Mouse (Mus musculus): Measurements from ENCODE around the gene Fas. TPM values are rescaled to one million over a fixed set of nuclear protein-coding genes. Genes with fewer than 3 reads are reported as not detected.
A peak's percentile ranks its signal among the peaks of the same experiment; 100 is the strongest.

The Fas gene
- polyA plus RNA-seq, 1 experiment from 2014 or later = 0.42 TPM

DNA sequence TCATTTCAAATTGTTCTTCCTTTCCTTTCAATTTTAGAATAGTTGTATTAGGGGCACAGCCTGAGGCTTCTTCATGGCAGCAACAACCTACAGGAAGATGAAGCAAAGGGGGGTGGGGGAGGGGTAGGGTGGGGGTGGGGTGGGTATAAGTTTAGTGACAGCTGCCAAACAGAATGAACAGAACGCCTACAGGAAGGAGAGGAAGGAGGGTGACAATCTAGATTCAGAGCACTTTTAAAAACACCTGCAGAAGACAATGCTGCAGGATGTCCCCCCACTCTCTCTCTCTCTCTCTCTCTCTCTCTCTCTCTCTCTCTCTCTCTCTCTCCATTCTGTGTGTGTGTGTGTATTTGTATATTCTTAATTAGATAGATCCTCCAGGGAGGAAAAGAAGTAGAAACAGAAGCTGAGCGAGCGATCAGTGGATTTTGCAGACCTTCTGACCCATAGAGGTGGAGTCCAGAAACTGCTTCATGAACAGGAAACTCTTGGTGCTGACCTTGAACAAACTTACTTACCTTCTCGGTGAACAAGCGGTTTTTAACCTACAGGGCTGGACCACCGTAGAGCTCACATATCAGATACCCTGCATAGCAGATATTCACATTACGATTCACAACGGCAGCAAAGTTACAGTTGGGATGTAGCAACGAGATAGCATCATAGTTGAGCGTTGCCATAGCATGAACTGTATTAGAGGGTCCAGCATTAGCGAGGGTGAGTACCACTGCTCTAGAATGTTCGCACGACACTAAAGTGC lies 2.6 kb upstream of the Fas start:
- H3K4me2 ChIP-seq (replicated peaks) = no peak overlapping the region
- H3K27ac ChIP-seq (replicated peaks) = no peak overlapping the region
- no peak overlapping the region for H3K4me3 ChIP-seq
- WGBS = 86% methylated on average over 13 of the region's 13 CpGs
- H3K9ac ChIP-seq (replicated peaks) = no peak overlapping the region
- no peaks in the 10 kb centered on the region for H3K9me3 ChIP-seq
- no peaks in the 10 kb centered on the region for H3K36me3 ChIP-seq
- peaks cover 12% of the 10 kb centered on the region for H3K4me1 ChIP-seq
- no peaks in the 10 kb centered on the region for H3K27me3 ChIP-seq
- ATAC-seq (replicated peaks) = no peak

DNA sequence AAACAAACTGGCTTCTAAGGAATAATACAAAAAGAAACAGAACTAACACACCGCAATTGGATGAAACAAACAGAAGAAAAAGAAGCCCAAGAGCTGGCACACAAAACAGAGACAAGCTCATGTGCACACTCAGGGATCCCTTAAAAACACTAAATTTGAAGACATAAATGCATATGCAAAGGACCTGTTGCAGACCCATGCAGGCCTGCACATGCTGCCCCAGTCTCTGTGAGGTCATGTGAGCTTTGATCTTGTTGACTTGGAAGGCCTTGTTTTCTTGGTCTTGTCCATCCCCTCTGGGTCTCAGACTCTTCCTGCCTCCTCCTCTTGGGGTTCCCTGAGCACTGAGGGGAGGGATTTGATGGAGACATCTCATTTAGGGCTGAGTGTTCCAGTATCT lies 1.8 kb upstream of the Fas start:
- H3K9ac ChIP-seq (replicated peaks) = no peak overlapping the region
- WGBS = 89% methylated on average over 1 of the region's 1 CpGs

DNA sequence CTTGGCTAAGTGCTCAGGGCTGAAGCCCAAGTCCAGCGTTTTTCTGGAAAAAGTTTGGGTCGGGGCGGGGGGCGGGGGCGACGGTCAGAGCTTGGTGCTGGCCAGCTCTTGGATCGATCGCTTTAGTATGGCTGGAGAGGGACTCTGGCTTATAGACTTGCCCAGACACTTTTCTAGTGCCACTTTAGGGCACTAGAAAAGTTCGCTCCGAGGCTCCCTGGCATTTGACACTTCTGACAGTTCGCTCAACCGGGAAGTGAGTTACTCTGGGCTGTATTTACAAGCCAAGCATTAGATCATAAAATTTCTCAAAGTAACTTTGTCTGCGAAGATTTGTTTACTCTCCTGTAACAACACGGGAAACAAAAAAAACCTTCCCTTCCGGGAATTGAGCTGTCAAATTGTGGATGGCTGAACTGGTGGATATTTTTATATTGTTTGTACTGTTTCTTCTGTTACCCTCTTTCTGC lies 441 bp downstream of the Fas start:
- Histone ChIP-seq H3K9ac (replicated peaks) (peak overlapping the region; percentile 24; the same call in 1 of the 2 replicates), H3K27me3 (no peaks in the 10 kb centered on the region), H3K4me1 (peaks cover 12% of the 10 kb centered on the region), H3K36me3 (no peaks in the 10 kb centered on the region), H3K4me3 (peak overlapping the region; percentile 30), H3K27ac (replicated peaks) (no peak overlapping the region), H3K4me2 (replicated peaks) (peak overlapping the region; percentile 52), H3K9me3 (no peaks in the 10 kb centered on the region)
- ATAC-seq (replicated peaks) = no peak; the same call in 1 of the 2 replicates
- WGBS = 16% methylated on average over 15 of the region's 15 CpGs

More for the DNA sequence above, 1.8 kb upstream of the Fas start:
- Histone ChIP-seq H3K9me3 (no peaks in the 10 kb centered on the region), H3K27me3 (no peaks in the 10 kb centered on the region), H3K27ac (replicated peaks) (no peak overlapping the region), H3K4me2 (replicated peaks) (no peak overlapping the region), H3K36me3 (no peaks in the 10 kb centered on the region), H3K4me3 (no peak overlapping the region), H3K4me1 (peaks cover 12% of the 10 kb centered on the region)
- ATAC-seq (replicated peaks) = no peak

DNA sequence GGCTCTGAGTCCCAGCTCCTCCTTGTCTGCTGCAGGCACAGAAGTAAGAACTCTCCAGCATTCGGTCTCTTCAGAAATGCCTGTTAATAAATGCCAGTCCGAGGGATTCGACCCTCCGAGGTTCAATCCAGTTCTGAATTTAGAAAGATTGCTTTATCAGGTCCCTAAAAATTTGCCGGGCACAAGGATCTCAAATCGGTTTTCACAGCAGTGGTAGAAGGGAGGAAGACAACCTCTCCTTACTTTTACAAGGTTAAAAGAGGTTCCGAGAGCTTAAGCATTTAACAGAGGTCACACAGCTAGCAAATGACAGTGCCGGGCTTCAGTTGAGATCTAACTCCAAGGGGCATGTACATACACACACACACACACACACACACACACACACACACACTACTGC lies 913 bp downstream of the Fas start:
- WGBS = 70% methylated on average over 8 of the region's 8 CpGs
- no peaks in the 10 kb centered on the region for H3K9me3 ChIP-seq
- H3K4me3 ChIP-seq = no peak overlapping the region
- H3K9ac ChIP-seq (replicated peaks) = no peak overlapping the region
- ATAC-seq (replicated peaks) = no peak
- 0 out of 2 replicates have a peak overlapping the region, but pooled peaks have one; percentile 52 for H3K4me2 ChIP-seq (replicated peaks)
- no peaks in the 10 kb centered on the region for H3K36me3 ChIP-seq
- no peak overlapping the region for H3K27ac ChIP-seq (replicated peaks)
- H3K4me1 ChIP-seq = peaks cover 12% of the 10 kb centered on the region
- no peaks in the 10 kb centered on the region for H3K27me3 ChIP-seq

DNA sequence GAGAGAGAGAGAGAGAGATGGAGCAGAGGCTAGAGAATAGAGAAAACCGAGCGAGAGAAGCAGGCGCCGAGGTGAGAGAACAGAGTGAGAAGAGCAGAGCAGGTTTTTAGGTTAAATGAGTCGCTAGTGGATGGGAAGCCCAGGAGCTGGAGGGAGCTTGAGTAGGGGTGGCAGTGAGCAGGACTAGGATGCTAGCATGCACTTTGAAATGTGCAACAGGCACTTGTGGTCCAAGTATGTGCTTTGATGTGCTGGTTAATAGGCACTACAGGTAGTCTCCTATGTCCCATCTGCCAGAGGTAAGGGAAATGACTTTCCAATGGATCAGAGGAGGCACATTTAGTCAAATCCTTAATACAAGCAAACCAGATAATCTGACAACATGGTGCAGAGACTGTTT lies 1.5 kb downstream of the Fas start:
- no peaks in the 10 kb centered on the region for H3K9me3 ChIP-seq
- H3K9ac ChIP-seq (replicated peaks) = no peak overlapping the region
- no peak overlapping the region for H3K4me2 ChIP-seq (replicated peaks)
- H3K4me1 ChIP-seq = peaks cover 12% of the 10 kb centered on the region
- WGBS = 74% methylated on average over 5 of the region's 5 CpGs
- ATAC-seq (replicated peaks) = no peak
- no peaks in the 10 kb centered on the region for H3K36me3 ChIP-seq
- H3K4me3 ChIP-seq = no peak overlapping the region
- H3K27ac ChIP-seq (replicated peaks) = no peak overlapping the region
- no peaks in the 10 kb centered on the region for H3K27me3 ChIP-seq

DNA sequence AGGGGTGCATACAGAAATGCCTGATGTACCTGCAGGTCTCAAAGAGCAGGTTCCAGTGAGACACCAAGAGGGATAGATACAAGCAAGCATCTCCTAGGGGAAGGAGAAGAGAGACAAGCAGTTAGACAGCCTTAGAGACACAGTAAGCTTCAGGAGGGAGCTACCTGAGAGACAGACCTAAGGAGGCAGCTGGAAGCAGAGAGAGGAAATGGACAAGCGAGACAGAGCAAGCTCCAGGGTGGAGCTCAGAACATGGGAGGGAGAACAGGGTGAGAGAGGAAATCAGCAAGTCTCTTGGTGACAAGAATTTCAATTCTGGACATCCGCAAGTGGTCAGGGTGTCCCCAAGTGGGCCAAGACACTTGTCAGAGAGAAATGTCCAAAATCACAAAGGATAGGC lies 2.2 kb downstream of the Fas start:
- Histone ChIP-seq H3K4me2 (replicated peaks) (no peak overlapping the region), H3K4me1 (peaks cover 12% of the 10 kb centered on the region), H3K9me3 (no peaks in the 10 kb centered on the region), H3K27ac (replicated peaks) (no peak overlapping the region), H3K36me3 (no peaks in the 10 kb centered on the region), H3K27me3 (no peaks in the 10 kb centered on the region), H3K4me3 (no peak overlapping the region), H3K9ac (replicated peaks) (no peak overlapping the region)
- ATAC-seq (replicated peaks) = no peak
- 80% methylated on average over 2 of the region's 2 CpGs for WGBS

DNA sequence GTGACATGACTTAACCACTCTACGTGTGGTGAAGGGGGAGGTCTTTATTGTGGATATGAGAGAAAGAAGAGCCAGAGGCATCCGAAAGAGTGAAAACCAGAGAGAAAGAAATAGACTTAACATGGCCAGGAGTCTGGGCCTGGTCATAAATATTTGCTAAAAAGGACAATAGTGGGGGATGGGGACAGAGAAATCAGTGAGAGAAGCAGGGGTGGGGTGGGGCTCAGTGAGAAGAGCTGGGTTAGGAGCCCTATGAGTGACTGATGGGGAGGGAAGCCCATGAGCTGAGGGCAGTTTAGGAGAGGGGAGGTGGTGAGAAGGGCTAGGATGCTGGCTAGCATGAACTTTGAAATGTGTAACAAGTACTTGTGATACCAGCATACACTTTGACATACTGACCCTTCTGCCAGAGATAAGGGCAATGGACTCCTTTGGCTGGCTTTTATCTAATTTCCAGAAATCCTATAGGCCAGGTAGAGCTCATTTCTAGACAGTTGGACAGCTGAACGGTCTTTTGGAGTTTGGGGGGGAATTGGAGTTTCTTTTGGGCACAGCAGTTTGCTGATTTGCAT lies 3.0 kb downstream of the Fas start:
- H3K27me3 ChIP-seq = no peaks in the 10 kb centered on the region
- no peaks in the 10 kb centered on the region for H3K9me3 ChIP-seq
- no peak overlapping the region for H3K9ac ChIP-seq (replicated peaks)
- peaks cover 12% of the 10 kb centered on the region for H3K4me1 ChIP-seq
- 75% methylated on average over 3 of the region's 3 CpGs for WGBS
- H3K4me2 ChIP-seq (replicated peaks) = no peak overlapping the region
- H3K4me3 ChIP-seq = no peak overlapping the region
- no peaks in the 10 kb centered on the region for H3K36me3 ChIP-seq
- no peak for ATAC-seq (replicated peaks)
- no peak overlapping the region for H3K27ac ChIP-seq (replicated peaks)

DNA sequence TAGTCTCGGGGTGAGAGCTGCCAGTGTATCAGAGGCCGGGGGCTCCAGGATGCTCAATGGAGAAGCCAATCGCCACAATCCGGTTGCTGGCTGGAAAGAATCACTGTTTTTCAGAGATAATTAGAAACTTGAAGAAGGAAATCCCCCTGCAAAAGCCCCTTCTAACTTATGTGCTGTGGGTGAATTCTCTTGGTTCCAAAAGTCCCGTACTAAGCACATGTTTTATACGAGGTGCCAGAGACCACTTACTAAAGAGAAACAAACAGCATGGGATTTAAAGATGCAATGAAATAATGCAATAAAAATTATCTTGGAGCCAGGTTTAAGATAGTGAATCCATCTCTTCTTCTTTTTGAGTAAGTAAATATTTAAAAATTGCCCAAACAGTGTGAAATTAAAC lies 5.0 kb downstream of the Fas start:
- Histone ChIP-seq H3K27ac (replicated peaks) (no peak overlapping the region), H3K36me3 (no peaks in the 10 kb centered on the region), H3K4me3 (no peak overlapping the region), H3K9ac (replicated peaks) (no peak overlapping the region), H3K9me3 (no peaks in the 10 kb centered on the region), H3K27me3 (no peaks in the 10 kb centered on the region), H3K4me1 (peaks cover 6% of the 10 kb centered on the region), H3K4me2 (replicated peaks) (no peak overlapping the region)
- 79% methylated on average over 6 of the region's 6 CpGs for WGBS
- no peak for ATAC-seq (replicated peaks)

DNA sequence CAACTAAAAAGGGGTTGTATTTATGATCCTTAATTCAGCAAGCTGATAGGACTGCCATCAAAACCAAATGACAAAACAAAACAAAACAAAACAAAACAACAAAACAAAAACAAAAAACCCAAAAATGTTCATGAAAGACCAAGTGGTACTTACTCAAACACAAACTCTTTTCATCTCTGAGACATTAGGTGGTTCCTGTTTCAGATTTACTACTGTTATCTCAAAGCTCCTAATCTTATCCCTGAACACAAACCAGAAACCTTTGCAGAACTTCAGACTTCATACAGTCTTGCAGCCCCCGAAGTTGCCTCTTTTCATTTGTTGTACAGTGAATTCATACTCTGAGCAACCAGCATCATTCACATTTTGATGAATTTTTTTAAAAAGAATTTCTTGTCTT lies 8.1 kb downstream of the Fas start:
- no peak overlapping the region for H3K4me2 ChIP-seq (replicated peaks)
- H3K9me3 ChIP-seq = no peaks in the 10 kb centered on the region
- no peak overlapping the region for H3K9ac ChIP-seq (replicated peaks)
- ATAC-seq (replicated peaks) = no peak
- no peaks in the 10 kb centered on the region for H3K36me3 ChIP-seq
- no peaks in the 10 kb centered on the region for H3K4me1 ChIP-seq
- H3K27ac ChIP-seq (replicated peaks) = no peak overlapping the region
- H3K4me3 ChIP-seq = no peak overlapping the region
- 93% methylated on average over 1 of the region's 1 CpGs for WGBS
- no peaks in the 10 kb centered on the region for H3K27me3 ChIP-seq

DNA sequence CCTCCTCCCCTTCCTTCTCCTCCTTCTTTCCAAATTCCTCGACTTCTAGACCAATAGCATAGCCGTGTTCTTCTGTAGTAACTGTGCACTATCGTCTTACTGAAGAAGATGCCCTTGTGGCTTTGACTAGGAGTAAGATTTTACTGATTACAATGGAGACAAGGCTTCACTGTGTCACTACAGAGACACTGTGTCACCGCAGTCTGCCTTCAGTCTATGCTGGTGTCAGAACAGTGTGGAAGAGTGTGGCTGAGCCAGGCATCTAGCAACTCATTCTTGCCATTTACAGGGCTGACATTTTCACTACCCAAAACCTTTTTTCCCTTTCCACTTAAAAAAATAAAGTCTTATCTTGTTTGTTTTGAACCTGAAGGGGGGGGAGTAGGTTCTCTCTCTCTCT lies 8.8 kb downstream of the Fas start:
- 79% methylated on average over 4 of the region's 4 CpGs for WGBS
- Histone ChIP-seq H3K9ac (replicated peaks) (no peak overlapping the region), H3K9me3 (no peaks in the 10 kb centered on the region), H3K27ac (replicated peaks) (no peak overlapping the region), H3K4me1 (no peaks in the 10 kb centered on the region), H3K36me3 (no peaks in the 10 kb centered on the region), H3K27me3 (no peaks in the 10 kb centered on the region), H3K4me3 (no peak overlapping the region), H3K4me2 (replicated peaks) (no peak overlapping the region)
- ATAC-seq (replicated peaks) = no peak

DNA sequence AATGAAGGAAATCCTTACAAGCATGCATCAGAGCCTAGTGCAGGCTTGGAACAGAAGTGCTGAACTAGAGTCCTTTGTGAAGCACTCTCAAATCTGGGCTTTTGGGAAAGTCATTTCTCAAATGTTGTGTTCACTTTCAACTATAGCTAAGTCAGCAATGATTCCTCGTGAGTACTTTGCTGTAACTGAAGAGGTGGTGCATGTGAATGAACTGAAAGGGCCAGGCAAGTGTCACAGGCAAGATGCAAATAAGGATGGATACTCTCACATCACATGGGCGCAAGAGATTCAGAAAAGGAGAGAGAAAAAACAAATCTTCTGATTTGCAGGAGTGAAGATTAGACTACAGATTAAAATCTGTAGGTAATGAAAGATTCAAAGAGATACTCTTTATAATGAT lies 10.0 kb downstream of the Fas start:
- Histone ChIP-seq H3K4me2 (replicated peaks) (no peak overlapping the region), H3K9ac (replicated peaks) (no peak overlapping the region), H3K27ac (replicated peaks) (no peak overlapping the region), H3K36me3 (no peaks in the 10 kb centered on the region), H3K27me3 (no peaks in the 10 kb centered on the region), H3K4me1 (no peaks in the 10 kb centered on the region), H3K9me3 (no peaks in the 10 kb centered on the region), H3K4me3 (no peak overlapping the region)
- no peak for ATAC-seq (replicated peaks)
- 72% methylated on average over 2 of the region's 2 CpGs for whole genome bisulfite sequencing

DNA sequence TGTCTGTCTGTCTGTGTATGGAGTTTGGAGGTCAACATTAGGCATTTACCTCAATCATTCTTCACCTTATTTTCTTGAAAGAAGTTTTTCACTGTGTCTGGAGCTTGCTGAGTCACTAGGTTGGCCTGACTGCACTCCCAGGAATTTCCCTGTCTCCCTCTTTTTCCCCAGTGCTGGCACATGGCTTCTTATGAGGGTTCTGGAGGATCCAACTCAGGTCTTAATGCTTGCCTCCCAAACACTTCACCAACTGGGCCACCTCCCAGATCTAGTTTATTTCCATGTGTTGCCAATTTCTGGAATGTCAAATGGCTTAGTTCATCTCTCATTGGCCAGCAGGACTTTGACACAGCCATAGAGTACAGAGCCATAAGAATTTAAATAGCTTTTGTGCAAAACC lies 14.5 kb downstream of the Fas start:
- ATAC-seq (replicated peaks) = no peak
- Histone ChIP-seq H3K4me3 (no peak overlapping the region), H3K4me2 (replicated peaks) (no peak overlapping the region), H3K9ac (replicated peaks) (no peak overlapping the region), H3K27me3 (no peaks in the 10 kb centered on the region), H3K27ac (replicated peaks) (no peak overlapping the region), H3K9me3 (no peaks in the 10 kb centered on the region), H3K4me1 (no peaks in the 10 kb centered on the region), H3K36me3 (no peaks in the 10 kb centered on the region)

DNA sequence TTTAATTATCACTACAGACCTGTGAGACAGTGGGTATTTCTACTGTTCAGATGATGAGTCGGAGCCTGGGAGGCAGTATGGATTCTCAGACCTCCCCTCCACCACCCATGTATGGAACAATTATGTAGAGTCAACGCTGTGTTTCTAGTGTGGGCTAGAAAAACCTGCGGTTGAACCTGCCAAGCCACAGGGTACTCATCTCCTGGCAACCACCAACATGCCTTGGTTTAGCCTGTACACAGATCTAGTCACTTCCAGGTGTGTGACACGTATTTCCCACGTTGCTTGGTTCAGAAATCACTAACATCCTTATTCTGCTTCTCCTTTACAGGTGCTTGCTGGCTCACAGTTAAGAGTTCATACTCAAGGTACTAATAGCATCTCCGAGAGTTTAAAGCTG lies 16.3 kb downstream of the Fas start:
- Histone ChIP-seq H3K9me3 (no peaks in the 10 kb centered on the region), H3K4me3 (no peak overlapping the region), H3K9ac (replicated peaks) (no peak overlapping the region), H3K4me1 (no peaks in the 10 kb centered on the region), H3K36me3 (no peaks in the 10 kb centered on the region), H3K27me3 (no peaks in the 10 kb centered on the region), H3K27ac (replicated peaks) (no peak overlapping the region), H3K4me2 (replicated peaks) (no peak overlapping the region)
- 83% methylated on average over 6 of the region's 6 CpGs for WGBS
- no peak for ATAC-seq (replicated peaks)
